Mouse (Mus musculus) adrenal gland, postnatal 25 days (tissue): ENCODE data around the gene Slc25a12. TPM values are rescaled to one million over a fixed set of nuclear protein-coding genes. Genes with fewer than 3 reads are reported as not detected.
A peak's percentile ranks its signal among the peaks of the same experiment; 100 is the strongest.

ENCODE experiments used
- DNase-seq: peaks from one replicate; pipeline ENCODE4 v3.0.0; 2021; ENCODE audit warnings: mixed read lengths
- total RNA-seq: library from RNA; stranded (reverse); gene quantifications from 2 replicates; pipeline ENCODE4 v1.2.3, GENCODE M21; 2021

The Slc25a12 gene
- total RNA-seq, 1 experiment from 2014 or later = 96.2 TPM

DNA sequence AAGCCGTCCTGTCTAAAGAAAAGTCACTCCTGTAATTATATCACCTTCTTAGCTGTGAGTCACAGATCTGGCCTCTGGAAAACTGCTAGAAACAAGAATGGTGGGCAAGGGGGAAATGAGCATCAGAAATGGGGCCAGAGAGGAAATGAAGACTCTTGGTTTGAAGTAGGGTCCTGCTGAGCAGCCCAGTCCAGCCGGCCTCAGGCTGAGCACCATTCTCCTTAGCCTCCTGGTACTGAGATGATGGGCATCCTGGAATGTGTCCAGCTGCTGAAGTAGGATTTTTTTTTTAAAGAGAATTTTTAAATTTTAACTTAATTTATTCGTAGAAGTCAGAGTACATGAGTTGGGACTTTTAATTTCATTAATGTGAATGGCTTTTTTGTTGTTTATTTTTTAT, 62.7 kb downstream of the Slc25a12 start:
- DNase-seq = no peak

GRCm38 (mm10) chr2:71303221-71303620, 64.3 kb downstream of the Slc25a12 start:
- DNase-seq = no peak

- DNase-seq = no peak
Observed at GRCm38 (mm10) chr2:71302156-71302663, 65.3 kb downstream of the Slc25a12 start.

DNA sequence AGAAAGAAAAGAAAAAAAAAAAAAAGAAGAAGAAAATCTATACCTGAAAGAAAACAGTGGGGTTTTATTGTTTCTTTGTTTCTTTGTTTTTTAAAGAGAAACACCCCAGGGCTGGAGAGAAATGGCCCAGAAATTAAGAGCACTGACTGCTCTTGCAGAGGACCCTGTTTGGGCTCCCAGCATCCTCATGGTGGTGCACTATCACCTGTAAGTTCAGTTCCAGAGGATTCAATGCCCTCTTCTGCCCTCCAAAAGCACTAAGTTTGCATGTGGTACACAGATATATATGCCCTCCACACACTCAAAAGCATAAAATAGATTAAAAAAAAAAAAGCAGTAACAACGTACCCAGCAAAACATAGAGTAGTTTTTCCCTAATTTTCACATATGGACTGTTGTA, 68.8 kb downstream of the Slc25a12 start:
- DNase-seq = no peak

DNA sequence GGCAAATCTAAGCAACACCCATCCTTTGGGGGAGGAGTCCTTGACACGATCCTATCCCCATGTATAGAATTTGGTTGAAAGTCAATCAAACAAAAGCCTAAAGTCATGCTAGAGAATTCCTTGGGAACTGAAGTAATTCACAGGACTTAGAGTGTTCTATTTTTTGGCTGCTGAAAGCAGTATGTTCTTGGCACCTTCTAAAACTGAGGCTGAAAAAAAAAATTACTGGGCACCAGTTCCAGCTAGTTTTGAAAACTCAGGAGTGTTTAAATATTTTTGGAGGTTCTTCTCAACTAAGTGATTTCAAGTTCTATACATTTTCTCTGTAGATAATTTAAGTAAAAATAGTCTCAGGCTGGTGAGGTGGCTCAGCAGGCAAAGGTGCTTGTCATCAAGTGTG, 70.0 kb downstream of the Slc25a12 start:
- DNase-seq = no peak

GRCm38 (mm10) chr2:71295844-71296243, 71.7 kb downstream of the Slc25a12 start:
- DNase-seq = no peak

DNA sequence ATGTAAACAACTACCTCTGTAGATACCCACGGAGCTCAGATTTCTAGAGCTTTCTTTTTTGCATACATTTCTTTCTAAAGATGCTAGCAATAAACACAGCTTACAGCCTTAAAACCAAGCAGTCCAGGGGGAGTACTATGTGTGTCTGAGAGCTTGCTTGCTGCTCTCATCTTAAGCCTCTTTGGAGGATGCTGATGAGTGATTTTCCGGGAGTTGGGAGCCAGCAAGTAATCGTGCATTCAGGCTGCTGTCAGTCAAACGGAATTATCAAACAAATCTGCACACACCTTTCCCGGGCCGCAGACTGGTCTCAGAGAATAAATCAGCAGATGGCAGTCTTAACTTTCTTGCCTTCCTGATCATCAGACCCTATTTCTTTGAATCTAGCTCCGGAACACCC, 73.1 kb downstream of the Slc25a12 start:
- DNase-seq = no peak

DNA sequence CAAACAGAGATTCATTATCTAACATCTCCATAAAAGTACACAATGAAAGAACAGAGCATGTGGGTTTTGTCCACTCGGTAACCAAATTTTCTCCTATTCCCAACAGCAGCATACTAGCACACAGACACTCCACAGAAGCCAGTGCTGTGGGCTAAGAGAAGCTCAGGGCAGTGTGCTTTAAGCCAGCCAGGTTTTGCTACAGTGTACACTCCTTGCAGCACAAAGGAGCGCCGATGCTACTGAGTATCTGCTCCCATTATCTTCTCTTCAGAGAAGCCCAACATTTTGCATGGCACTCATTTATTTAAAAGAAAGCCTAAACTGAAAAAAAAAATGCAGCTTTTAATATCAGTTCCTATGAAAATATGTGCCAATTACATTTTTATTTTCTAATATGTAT, 73.6 kb downstream of the Slc25a12 start:
- DNase-seq = no peak

- no peak for DNase-seq
Observed at GRCm38 (mm10) chr2:71291566-71291965, 76.0 kb downstream of the Slc25a12 start.

DNA sequence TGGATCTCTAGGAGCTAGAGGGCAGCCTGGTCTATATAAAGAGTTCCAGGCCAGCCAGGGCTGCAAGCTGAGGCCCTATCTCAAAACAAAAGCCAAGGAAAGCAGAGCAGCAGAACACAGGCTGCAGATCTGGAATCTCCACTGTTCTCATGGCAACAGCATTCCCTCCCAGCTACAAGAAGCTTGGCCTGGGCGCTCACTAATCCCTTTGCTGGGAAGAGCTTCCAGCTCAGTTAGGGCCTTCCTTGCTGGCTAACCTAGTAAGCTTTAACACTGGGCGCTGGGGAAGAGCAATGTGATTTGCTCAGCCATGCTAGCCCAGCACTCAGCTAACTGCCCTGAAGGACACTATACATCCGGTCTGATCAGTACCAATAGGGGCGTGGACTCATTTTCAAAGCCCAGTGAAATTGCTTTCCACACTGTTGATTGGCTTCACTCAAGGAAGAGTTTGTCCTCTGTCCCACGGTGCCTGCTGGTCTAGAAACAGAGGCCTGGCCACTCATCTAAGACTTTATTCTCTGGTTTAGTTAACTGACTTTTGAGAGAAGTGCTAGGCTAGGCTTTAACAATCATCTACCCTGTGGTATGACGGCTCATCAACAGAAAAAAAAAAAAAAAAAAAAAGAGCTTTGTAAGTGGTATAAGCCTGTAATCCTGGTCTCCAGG, 77.3 kb downstream of the Slc25a12 start:
- DNase-seq = no peak

- no peak for DNase-seq
Observed at GRCm38 (mm10) chr2:71281981-71282380, 85.6 kb downstream of the Slc25a12 start.

GRCm38 (mm10) chr2:71278791-71279775, 88.5 kb downstream of the Slc25a12 start:
- DNase-seq = no peak

DNA sequence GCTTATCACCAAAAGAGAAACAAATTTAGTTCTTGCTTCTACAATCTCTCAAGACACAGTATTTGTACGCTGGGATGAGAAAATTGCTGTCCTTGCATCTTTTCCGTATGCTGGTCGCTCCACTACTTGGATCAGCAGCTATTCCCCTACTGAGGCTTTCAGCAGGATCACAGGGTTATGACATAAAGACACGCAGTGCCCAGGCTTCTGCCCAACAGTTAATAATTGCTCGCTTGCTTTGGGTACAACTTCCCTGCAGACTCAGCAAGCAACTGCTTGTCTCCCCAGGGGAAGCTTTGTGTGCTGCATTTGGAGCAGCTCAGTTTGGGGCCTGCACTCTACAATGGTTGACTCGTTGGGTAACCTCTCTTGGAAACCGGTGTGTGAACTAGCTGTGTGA, 91.8 kb downstream of the Slc25a12 start:
- no peak for DNase-seq

DNA sequence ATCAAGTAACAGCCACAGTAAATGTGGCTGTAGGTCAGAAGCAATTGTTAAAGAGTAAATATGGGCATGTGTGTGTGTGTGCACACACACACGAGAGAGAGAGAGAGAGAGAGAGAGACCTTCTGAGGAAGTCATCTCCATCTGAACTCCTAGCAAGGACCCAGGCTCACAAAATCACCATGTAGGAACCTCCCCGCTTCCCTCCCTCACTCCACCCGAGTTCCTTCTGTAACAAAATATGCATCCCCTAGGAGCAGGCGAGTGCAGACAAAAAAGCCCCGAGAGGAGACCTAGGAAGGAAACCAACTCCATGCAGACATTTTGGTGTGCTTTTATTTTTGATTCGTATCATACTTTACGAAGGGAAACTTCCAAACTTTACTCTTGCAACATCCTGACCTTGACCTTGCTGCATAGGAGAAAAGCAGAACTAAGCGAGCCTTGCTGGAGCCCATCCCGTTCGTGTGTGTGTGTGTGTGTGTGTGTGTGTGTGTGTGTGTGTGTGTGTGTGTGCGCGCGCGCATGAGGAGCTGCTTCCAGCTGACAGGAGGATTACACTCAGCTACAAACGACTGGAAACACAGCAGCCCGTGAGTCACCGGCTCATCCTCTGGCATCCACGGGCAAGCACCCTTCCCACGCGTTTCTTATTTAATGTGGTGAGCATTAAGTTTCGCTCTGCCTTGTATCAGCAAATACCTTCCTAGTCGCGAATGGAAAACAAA, 93.4 kb downstream of the Slc25a12 start:
- peak; percentile 75 for DNase-seq

GRCm38 (mm10) chr2:71270085-71270484, 97.5 kb downstream of the Slc25a12 start:
- no peak for DNase-seq

DNA sequence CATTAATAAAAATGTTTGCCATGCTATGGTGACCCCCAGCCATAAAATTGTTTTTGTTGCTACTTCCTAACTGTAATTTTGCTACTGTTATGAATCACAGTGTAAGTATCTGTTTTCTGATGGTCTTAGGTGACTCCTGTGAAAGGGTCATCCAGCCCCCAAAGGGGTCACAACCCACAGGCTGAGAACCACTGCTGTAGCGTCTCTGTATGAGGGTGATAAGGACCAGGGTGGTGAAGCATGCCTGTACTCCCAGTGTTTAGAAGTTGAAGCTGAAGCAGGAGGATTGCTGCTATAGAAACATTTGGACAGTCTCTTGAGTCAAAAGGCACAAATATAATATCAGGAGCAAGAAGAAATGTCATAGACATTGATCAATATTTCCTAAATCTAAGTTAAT, 98.2 kb downstream of the Slc25a12 start:
- DNase-seq = no peak

GRCm38 (mm10) chr2:71268691-71269090, 98.9 kb downstream of the Slc25a12 start:
- no peak for DNase-seq

DNA sequence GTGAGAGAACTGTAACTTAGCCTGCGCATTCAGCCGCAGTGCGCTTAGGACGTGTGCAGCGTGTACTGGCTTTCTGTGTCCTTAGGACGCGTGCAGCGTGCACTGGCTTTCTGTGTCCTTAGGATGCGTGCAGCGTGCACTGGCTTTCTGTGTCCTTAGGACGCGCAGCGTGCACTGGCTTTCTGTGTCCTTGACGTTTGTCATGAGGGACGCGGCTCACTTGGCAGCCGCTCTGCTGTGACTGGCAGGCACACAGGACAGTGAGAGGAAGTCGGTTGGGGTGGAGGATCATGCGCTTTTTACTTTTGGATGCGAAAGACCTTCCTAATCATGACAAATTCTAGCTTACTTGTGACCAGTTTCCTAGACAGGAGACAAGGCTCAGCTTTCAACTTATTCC, 103.0 kb downstream of the Slc25a12 start:
- peak; percentile 72 for DNase-seq

- no peak for DNase-seq
Observed at GRCm38 (mm10) chr2:71256581-71256980, 111.0 kb downstream of the Slc25a12 start.

DNA sequence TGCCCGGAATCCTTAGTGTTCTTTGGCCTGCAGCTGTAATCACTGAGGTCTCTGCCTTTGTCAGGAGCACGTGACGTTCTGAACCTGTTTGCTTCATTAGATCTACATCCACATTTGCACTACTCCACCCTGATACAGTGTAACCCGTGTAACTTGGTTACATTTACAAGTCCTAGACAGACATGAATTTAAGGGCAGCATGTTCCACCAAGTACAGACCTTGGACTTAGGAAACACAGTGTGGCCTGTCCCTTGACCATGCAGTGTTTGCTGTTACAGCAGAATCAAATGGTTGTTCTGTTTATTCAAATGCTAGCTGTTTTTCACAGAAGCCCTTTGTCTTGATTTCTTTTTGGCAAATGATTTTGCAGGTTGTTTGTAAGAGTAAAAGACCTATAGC, 112.7 kb downstream of the Slc25a12 start:
- DNase-seq = no peak

GRCm38 (mm10) chr2:71250841-71251240, 116.7 kb downstream of the Slc25a12 start:
- DNase-seq = no peak

- DNase-seq = no peak
Observed at GRCm38 (mm10) chr2:71248071-71248470, 119.5 kb downstream of the Slc25a12 start.

- DNase-seq = no peak
Observed at GRCm38 (mm10) chr2:71246096-71246495, 121.5 kb downstream of the Slc25a12 start.
